Comparison of ENCODE assay signal across 20 mouse cellular contexts in the genomic region with DNA sequence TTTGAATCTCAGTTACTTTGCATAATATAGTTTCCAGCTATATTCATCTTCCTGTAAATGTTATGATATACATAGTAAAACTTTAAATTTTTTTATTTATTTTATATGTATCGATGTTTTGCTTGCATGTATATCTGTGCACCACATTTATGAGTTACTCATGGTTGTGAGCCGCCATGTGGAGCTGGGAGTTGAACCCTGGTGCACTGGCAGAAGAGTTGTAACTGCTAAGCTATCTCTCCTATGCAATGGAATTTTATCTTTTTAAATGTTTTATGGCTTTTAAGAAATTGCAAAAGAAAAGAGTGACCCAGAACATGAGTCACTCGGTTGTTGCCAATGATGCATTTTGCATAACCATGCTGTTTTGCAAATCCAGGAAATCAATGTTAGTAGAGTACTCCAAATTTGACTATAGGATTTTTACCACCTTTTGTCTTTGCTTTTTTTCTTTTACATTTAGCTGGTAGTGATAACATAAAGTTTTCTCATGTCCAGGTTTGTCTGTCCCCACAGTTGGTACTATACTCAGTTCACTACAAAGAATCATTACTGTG.
"Had no signal": no experiment of that assay in that cellular context is flagged by ENCODE, and none has a peak within 500 bp of the region (broad histone marks: within the 10 kb centered on the region; RNA-seq: fewer than 3 reads in every experiment).

No protein-coding gene starts in this region.

- H3K4me3 ChIP-seq: kidney, embryonic 15.5 days; limb, embryonic 12.5 days; limb, embryonic 15.5 days; liver, embryonic 13.5 days; midbrain, embryonic 12.5 days; midbrain, embryonic 15.5 days; neural tube, embryonic 12.5 days; neural tube, embryonic 15.5 days had no signal

- DNase-seq: kidney, adult 11 months; kidney, adult 8-10 months; kidney, postnatal 10 days; kidney, postnatal 36 days; left cerebral cortex, postnatal 4 days; liver, embryonic 13.5 days; lung, adult 2 months; lung, postnatal 14 days; lung, postnatal 4 days; right cerebral cortex, adult 18-20 months; right cerebral cortex, postnatal 25 days; spleen, adult 18-20 months; thymus, adult 18-20 months had no signal

- H3K4me1 ChIP-seq: midbrain, embryonic 12.5 days; neural tube, embryonic 12.5 days; neural tube, embryonic 15.5 days had no signal

- H3K36me3 ChIP-seq: midbrain, embryonic 15.5 days; neural tube, embryonic 12.5 days had no signal

- H3K27ac ChIP-seq: kidney, embryonic 15.5 days; limb, embryonic 12.5 days; limb, embryonic 15.5 days; liver, embryonic 13.5 days; midbrain, embryonic 12.5 days; midbrain, embryonic 15.5 days; neural tube, embryonic 12.5 days; neural tube, embryonic 15.5 days had no signal

- H3K9me3 ChIP-seq: kidney, embryonic 15.5 days; limb, embryonic 12.5 days; limb, embryonic 15.5 days; liver, embryonic 13.5 days; midbrain, embryonic 12.5 days; midbrain, embryonic 15.5 days; neural tube, embryonic 12.5 days; neural tube, embryonic 15.5 days had no signal

- ATAC-seq: midbrain, embryonic 15.5 days had no signal

- H3K9ac ChIP-seq: kidney, embryonic 15.5 days; limb, embryonic 12.5 days; limb, embryonic 15.5 days; liver, embryonic 13.5 days; midbrain, embryonic 12.5 days; midbrain, embryonic 15.5 days; neural tube, embryonic 12.5 days; neural tube, embryonic 15.5 days had no signal

- H3K27me3 ChIP-seq: kidney, embryonic 15.5 days; limb, embryonic 12.5 days; limb, embryonic 15.5 days; liver, embryonic 13.5 days; midbrain, embryonic 12.5 days; midbrain, embryonic 15.5 days; neural tube, embryonic 12.5 days; neural tube, embryonic 15.5 days had no signal

- H3K4me2 ChIP-seq: kidney, embryonic 15.5 days; limb, embryonic 12.5 days; limb, embryonic 15.5 days; liver, embryonic 13.5 days; midbrain, embryonic 12.5 days; midbrain, embryonic 15.5 days; neural tube, embryonic 12.5 days; neural tube, embryonic 15.5 days had no signal
